Mouse (Mus musculus) A20 (cell line): ENCODE results near the gene Pus3.
"Not testable (repeated sequence)": the region's sequence is repeated elsewhere in the genome, so short reads cannot be mapped to it uniquely, and the experiment has no call there.

Source experiments
- DNase-seq: peaks from one replicate; pipeline ENCODE4 v3.0.0-alpha.2; 2011; ENCODE audit warnings: low read depth, low spot score

The Pus3 gene

GRCm38 (mm10) chr9:35545704-35546103, 12.7 kb upstream of the Pus3 start:
- no peak for DNase-seq

GRCm38 (mm10) chr9:35546745-35547144, 11.7 kb upstream of the Pus3 start:
- peak; percentile 80 for DNase-seq

- DNase-seq: no peak
These were observed 9.9 kb upstream of the Pus3 start for GRCm38 (mm10) chr9:35548455-35548854.

- no peak for DNase-seq
These were observed 1.8 kb upstream of the Pus3 start for GRCm38 (mm10) chr9:35556494-35557102.

- DNase-seq: peak; percentile 95
These were observed 855 bp downstream of the Pus3 start for GRCm38 (mm10) chr9:35559009-35559890.

- no peak for DNase-seq
These were observed 2.7 kb downstream of the Pus3 start for GRCm38 (mm10) chr9:35561076-35561475.

GRCm38 (mm10) chr9:35561583-35561982, 3.2 kb downstream of the Pus3 start:
- peak; percentile 38 for DNase-seq

- no peak for DNase-seq
These were observed 6.3 kb downstream of the Pus3 start for GRCm38 (mm10) chr9:35564536-35565240.

- DNase-seq: no peak
These were observed 9.6 kb downstream of the Pus3 start for GRCm38 (mm10) chr9:35567995-35568394.

GRCm38 (mm10) chr9:35569571-35570534, 11.5 kb downstream of the Pus3 start, which contains the start of the genes Pate2 and Hyls1:
TSS of gene Pate2 (plus strand) at chr9:35570284.
TSS of gene Hyls1 (minus strand) at chr9:35570398.
- DNase-seq: peak; percentile 98

- DNase-seq: no peak
These were observed 12.3 kb downstream of the Pus3 start for GRCm38 (mm10) chr9:35570663-35571062.

- DNase-seq: no peak
These were observed 16.0 kb downstream of the Pus3 start for GRCm38 (mm10) chr9:35574416-35574815.

- DNase-seq: no peak
These were observed 29.3 kb downstream of the Pus3 start for GRCm38 (mm10) chr9:35587674-35588073.

- peak; percentile 44 for DNase-seq
These were observed 34.5 kb downstream of the Pus3 start for GRCm38 (mm10) chr9:35592903-35593302.

GRCm38 (mm10) chr9:35607647-35608405, 49.4 kb downstream of the Pus3 start:
- DNase-seq: no peak

GRCm38 (mm10) chr9:35611841-35612240, 53.4 kb downstream of the Pus3 start, which contains the start of gene Pate4:
TSS of gene Pate4 (minus strand) at chr9:35611941.
- DNase-seq: no peak

GRCm38 (mm10) chr9:35614005-35614404, 55.6 kb downstream of the Pus3 start:
- DNase-seq: peak; percentile 5

- DNase-seq: not testable (repeated sequence)
These were observed 58.4 kb downstream of the Pus3 start for GRCm38 (mm10) chr9:35616784-35617183.
